23 mouse cellular contexts compared by ENCODE assay signal in genomic region chr8:60763959-60764358, GRCm38 (mm10).
DNase-seq lines count a peak whose midpoint lies in the region; ATAC-seq lines count a peak whose summit lies in the region.
"Had no signal": no experiment of that assay in that cellular context is flagged by ENCODE, and none has a peak within 500 bp of the region (broad histone marks: within the 10 kb centered on the region; RNA-seq: fewer than 3 reads in every experiment).

No protein-coding gene starts in this region.

- no peaks in the 10 kb centered on the region for H3K4me1 ChIP-seq in neural tube, embryonic 15.5 days
- H3K4me1 ChIP-seq: embryonic facial prominence, embryonic 10.5 days; embryonic facial prominence, embryonic 12.5 days; forebrain, embryonic 13.5 days; forebrain, embryonic 15.5 days had no signal

- no peak overlapping the region for H3K4me2 ChIP-seq in neural tube, embryonic 15.5 days
- H3K4me2 ChIP-seq: embryonic facial prominence, embryonic 12.5 days; forebrain, embryonic 13.5 days; forebrain, embryonic 15.5 days had no signal

- H3K36me3 ChIP-seq in neural tube, embryonic 15.5 days, result no peaks in the 10 kb centered on the region
- H3K36me3 ChIP-seq: embryonic facial prominence, embryonic 10.5 days; embryonic facial prominence, embryonic 12.5 days; forebrain, embryonic 15.5 days; G1E had no signal

- H3K27me3 ChIP-seq in neural tube, embryonic 15.5 days (replicated peaks), result no peaks in the 10 kb centered on the region
- H3K27me3 ChIP-seq: CH12.LX; embryonic facial prominence, embryonic 12.5 days; forebrain, embryonic 13.5 days; forebrain, embryonic 15.5 days had no signal

- no peak overlapping the region for H3K4me3 ChIP-seq in neural tube, embryonic 15.5 days (replicated peaks)
- H3K4me3 ChIP-seq: embryonic facial prominence, embryonic 10.5 days; embryonic facial prominence, embryonic 12.5 days; forebrain, embryonic 13.5 days; forebrain, embryonic 15.5 days had no signal

- no peak for DNase-seq in frontal cortex, postnatal 14 days (ENCODE audit: low spot score in 2 of 2)
- DNase-seq in NIH3T3 (ENCODE audit: low read depth), result peak; percentile 21
- DNase-seq in brain, adult 2 months (ENCODE audit: low read depth, low spot score), result peak; percentile 37
- DNase-seq in adrenal gland, adult 8-10 months, result no peak
- DNase-seq in right cerebral cortex, postnatal 14 days, result no peak
- DNase-seq: adrenal gland, postnatal 10 days; adrenal gland, postnatal 25 days; cerebellum, adult 11-12 months; cerebellum, adult 2 months; cerebellum, adult 9-10 months; cerebellum, postnatal 10 days; cerebellum, postnatal 25 days; forebrain, postnatal 0 days had no signal

- 90% methylated on average over 7 of the region's 7 CpGs for WGBS in neural tube, embryonic 15.5 days

- ATAC-seq in frontal cortex, adult (ENCODE audit: low TSS enrichment), result peak; percentile 64
- ATAC-seq in neural tube, embryonic 15.5 days (ENCODE audit: low FRiP score), result no peak
- ATAC-seq: activated CD4-positive, CD25-positive, alpha-beta regulatory T cell, adult 4 months; CD4-positive, CD25-positive, alpha-beta regulatory T cell, adult 4 months; forebrain, embryonic 13.5 days; forebrain, embryonic 15.5 days; forebrain, postnatal 0 days had no signal

- H3K27ac ChIP-seq in neural tube, embryonic 15.5 days (replicated peaks), result no peak overlapping the region
- H3K27ac ChIP-seq: embryonic facial prominence, embryonic 10.5 days; embryonic facial prominence, embryonic 12.5 days; forebrain, embryonic 13.5 days; forebrain, embryonic 15.5 days had no signal

- no peak overlapping the region for H3K9ac ChIP-seq in neural tube, embryonic 15.5 days (replicated peaks)
- H3K9ac ChIP-seq: embryonic facial prominence, embryonic 12.5 days; forebrain, embryonic 13.5 days; forebrain, embryonic 15.5 days; forebrain, postnatal 0 days had no signal

- H3K9me3 ChIP-seq in neural tube, embryonic 15.5 days (replicated peaks), result no peaks in the 10 kb centered on the region
- H3K9me3 ChIP-seq: embryonic facial prominence, embryonic 10.5 days; embryonic facial prominence, embryonic 12.5 days; forebrain, embryonic 13.5 days; forebrain, embryonic 15.5 days; G1E had no signal

Comparison
In these comparisons a context has a peak if more than half of its experiments do, and no peak if none do; other contexts are left out.
1. DNase-seq: peak in NIH3T3 (single experiment) and brain, adult 2 months (single experiment); none in frontal cortex, postnatal 14 days (0 of 2), adrenal gland, adult 8-10 months (single experiment) and right cerebral cortex, postnatal 14 days (single experiment).